Comparison of ENCODE assay signal across 9 mouse cellular contexts in genomic region chrX:111895084-111895779, GRCm38 (mm10). TPM values are rescaled to one million over a fixed set of nuclear protein-coding genes. Genes with fewer than 3 reads are reported as not detected.
A peak's percentile ranks its signal among the peaks of the same experiment; 100 is the strongest.
DNase-seq lines count a peak whose midpoint lies in the region; ATAC-seq and TF ChIP-seq lines count a peak whose summit lies in the region.
"Had no signal": no experiment of that assay in that cellular context is flagged by ENCODE, and none has a peak within 500 bp of the region (broad histone marks: within the 10 kb centered on the region; RNA-seq: fewer than 3 reads in every experiment).

No protein-coding gene starts in this region.

- H3K27ac ChIP-seq in liver, adult 2 months (replicated peaks; ENCODE audit: insufficient read depth, low read depth, low read length): no peak overlapping the region
- H3K27ac ChIP-seq in stomach, embryonic 15.5 days: no peak overlapping the region
- H3K27ac ChIP-seq in thymus, adult 2 months (ENCODE audit: control insufficient read depth, insufficient read depth, low read length): no peak overlapping the region

- intact Hi-C loops in left cerebral cortex, postnatal 14 days (cut with DNase I): no loop called here

- TF ChIP-seq POLR2A in liver, adult 2 months (IDR thresholded peaks at IDR 0.05; ENCODE audit: extremely low read depth, insufficient read depth, low read length): no peak
- no peak for TF ChIP-seq POLR2A in thymus, adult 2 months (IDR thresholded peaks at IDR 0.05; ENCODE audit: control insufficient read depth, extremely low read depth, insufficient read depth, low read length, poor library complexity)

- H3K4me3 ChIP-seq in liver, adult 2 months (ENCODE audit: insufficient read depth, low read depth, low read length): peak overlapping the region; percentile 16; the same call in 1 of the 2 replicates
- peak overlapping the region; percentile 40 for H3K4me3 ChIP-seq in stomach, embryonic 15.5 days (replicated peaks)
- no peak overlapping the region for H3K4me3 ChIP-seq in thymus, adult 2 months (ENCODE audit: control insufficient read depth, insufficient read depth, low read length)

- no peak overlapping the region for H3K9ac ChIP-seq in liver, adult 2 months (ENCODE audit: low read depth, low read length)
- H3K9ac ChIP-seq in stomach, embryonic 15.5 days: no peak overlapping the region

- no peak for TF ChIP-seq CTCF in liver, adult 2 months (IDR thresholded peaks at IDR 0.05; ENCODE audit: low read depth, low read length)
- no peak for TF ChIP-seq CTCF in thymus, adult 2 months (IDR thresholded peaks at IDR 0.05; ENCODE audit: borderline replicate concordance, control insufficient read depth, extremely low read depth, insufficient read depth, low read length, poor library complexity)

- H3K9me3 ChIP-seq in stomach, embryonic 15.5 days: no peaks in the 10 kb centered on the region

- WGBS in liver, adult 2 months: 7% methylated on average over 41 of the region's 70 CpGs
- 23% methylated on average over 41 of the region's 70 CpGs for WGBS in stomach, embryonic 15.5 days
- WGBS in thymus, adult 2 months: 15% methylated on average over 51 of the region's 70 CpGs

- 0 out of 2 replicates have a peak, but pooled peaks have one; percentile 27 for ATAC-seq in stomach, embryonic 15.5 days (ENCODE audit: insufficient read depth, low FRiP score, low read depth)

- DNase-seq in cerebellum, postnatal 10 days: peak; percentile 5 to 15
- DNase-seq in cerebellum, adult 8-10 months: no peak
- DNase-seq in right cerebral cortex, postnatal 14 days: peak; percentile 3
- DNase-seq in right cerebral cortex, adult 2 months (ENCODE audit: low spot score in 2 of 2): no peak
- no peak for DNase-seq in liver, adult 2 months (ENCODE audit: extremely low read depth, low read depth, low spot score)
- DNase-seq in thymus, adult 2 months: no peak
- DNase-seq in left cerebral cortex, postnatal 14 days (ENCODE audit: low spot score in 2 of 2): no peak

- H3K4me2 ChIP-seq in stomach, embryonic 15.5 days: peak overlapping the region; percentile 74

- H3K4me1 ChIP-seq in liver, adult 2 months (ENCODE audit: control insufficient read depth, insufficient read depth, low read length): no peaks in the 10 kb centered on the region
- H3K4me1 ChIP-seq in stomach, embryonic 15.5 days: no peaks in the 10 kb centered on the region
- H3K4me1 ChIP-seq in thymus, adult 2 months (replicated peaks; ENCODE audit: control insufficient read depth, insufficient read depth, low read length): no peaks in the 10 kb centered on the region

- H3K36me3 ChIP-seq in liver, adult 2 months (ENCODE audit: control insufficient read depth, insufficient read depth, low read length): no peaks in the 10 kb centered on the region
- no peaks in the 10 kb centered on the region for H3K36me3 ChIP-seq in stomach, embryonic 15.5 days
- H3K36me3 ChIP-seq in thymus, adult 2 months (ENCODE audit: control insufficient read depth, insufficient read depth, low read length): no peaks in the 10 kb centered on the region

- no peaks in the 10 kb centered on the region for H3K27me3 ChIP-seq in liver, adult 2 months (ENCODE audit: control insufficient read depth, insufficient read depth, low read length)
- no peaks in the 10 kb centered on the region for H3K27me3 ChIP-seq in stomach, embryonic 15.5 days (replicated peaks)
- H3K27me3 ChIP-seq in thymus, adult 2 months (ENCODE audit: control insufficient read depth, insufficient read depth, low read length): no peaks in the 10 kb centered on the region

- no peaks in the 10 kb centered on the region for H3K79me2 ChIP-seq in liver, adult 2 months (ENCODE audit: control insufficient read depth, insufficient read depth, low read length)

RNA-seq across cellular contexts. Expression of gene Gm45194, which starts 4.0 kb away (rescaled TPM):
- total RNA-seq in liver, adult 2 months (2014; rRNA removed): not detected in 2 replicates
- polyA plus RNA-seq in liver, adult 2 months (2012; rRNA removed): not detected in 2 replicates
- polyA plus RNA-seq in stomach, embryonic 15.5 days (2015; fragmentation: Nextera tagmentation; extraction: Ambion mirVana): 0.19 TPM in 1 of 2 replicates, not detected in the other
- polyA plus RNA-seq in thymus, adult 2 months (2012; rRNA removed): not detected in 2 replicates
- under 1 TPM in 1 of 2 experiments, not detected in 1; 0.49 TPM for total RNA-seq in left cerebral cortex, postnatal 14 days (2021)
- polyA plus RNA-seq: spleen, adult 2 months had no signal

Comparison
In these comparisons a context has a peak if more than half of its experiments do, and no peak if none do; other contexts are left out.
1. DNase-seq: peak in cerebellum, postnatal 10 days (2 of 2) and right cerebral cortex, postnatal 14 days (single experiment); none in cerebellum, adult 8-10 months (single experiment), right cerebral cortex, adult 2 months (0 of 2), liver, adult 2 months (single experiment), thymus, adult 2 months (single experiment) and left cerebral cortex, postnatal 14 days (0 of 2).